Mouse (Mus musculus) thymus, adult 2 months (tissue): ENCODE results near the gene Zfp334.

Source experiments
- CTCF ChIP-seq: fragments of 200-500 bp; IDR thresholded peaks from 2 replicates; pipeline ENCODE4 v1.5.1; 2012; ENCODE audit warnings: mild to moderate bottlenecking, control low read depth, low read length, moderate library complexity, borderline replicate concordance; ENCODE audit not compliant: control insufficient read depth, poor library complexity, insufficient read depth; ENCODE audit errors: extremely low read depth
- POLR2A ChIP-seq: fragments of 200-500 bp; IDR thresholded peaks from 2 replicates; pipeline ENCODE4 v1.6.1; 2012; ENCODE audit warnings: mild to moderate bottlenecking, low read length, control low read depth, moderate library complexity; ENCODE audit not compliant: control insufficient read depth, poor library complexity, insufficient read depth; ENCODE audit errors: extremely low read depth

GRCm38 (mm10) chr2:165370348-165370747, 17.7 kb downstream of the Zfp334 start:
- TF ChIP-seq POLR2A (no peak), CTCF (no peak)
